Mouse (Mus musculus) forebrain, embryonic 10.5 days (tissue): ENCODE measurements around the gene Tmc6. TPM values are rescaled to one million over a fixed set of nuclear protein-coding genes. Genes with fewer than 3 reads are reported as not detected.
"Not testable (repeated sequence)": the region's sequence is repeated elsewhere in the genome, so short reads cannot be mapped to it uniquely, and the experiment has no call there.

ENCODE experiments used
- DNase-seq: peaks from one replicate; pipeline ENCODE4 v3.0.0-alpha.2; 2017; ENCODE audit warnings: low spot score; ENCODE audit errors: extremely low spot score
- H3K27ac ChIP-seq: fragments of 300-500 bp; sonication (generic); 2 replicates; pipeline ENCODE4 v1.5.1; 2016; ENCODE audit warnings: mild to moderate bottlenecking
- H3K27me3 ChIP-seq: fragments of 300-500 bp; sonication (generic); 2 replicates; pipeline ENCODE4 v1.6.1; 2016; ENCODE audit warnings: mild to moderate bottlenecking; ENCODE audit not compliant: poor library complexity, severe bottlenecking
- H3K36me3 ChIP-seq: fragments of 300-500 bp; sonication (generic); replicated peaks from 2 replicates; pipeline ENCODE4 v1.6.1; 2016; ENCODE audit warnings: mild to moderate bottlenecking, moderate library complexity
- H3K4me1 ChIP-seq: fragments of 300-500 bp; sonication (generic); 2 replicates; pipeline ENCODE4 v1.6.1; 2016
- H3K4me3 ChIP-seq: fragments of 300-500 bp; sonication (generic); 2 replicates; pipeline ENCODE4 v1.5.1; 2016; ENCODE audit warnings: mild to moderate bottlenecking, moderate library complexity
- H3K9me3 ChIP-seq: fragments of 300-500 bp; sonication (generic); 2 replicates; pipeline ENCODE4 v1.6.1; 2016; ENCODE audit warnings: mild to moderate bottlenecking, moderate library complexity
- WGBS: fragments of 180-500 bp; shearing (Covaris S2); methylation state at CpG from one replicate; pipeline ENCODE4 v1.1.7; 2016; 5-methylcytosine and 5-hydroxymethylcytosine counted together
- polyA plus RNA-seq: library from polyadenylated mRNA; unstranded; fragments of >200 nt; fragmentation: Nextera tagmentation; extraction: Ambion mirVana; gene quantifications from 2 replicates; pipeline ENCODE4 v1.2.1, GENCODE M21; 2016

The Tmc6 gene
- polyA plus RNA-seq, 1 experiment from 2014 or later, result 12.2 TPM

DNA sequence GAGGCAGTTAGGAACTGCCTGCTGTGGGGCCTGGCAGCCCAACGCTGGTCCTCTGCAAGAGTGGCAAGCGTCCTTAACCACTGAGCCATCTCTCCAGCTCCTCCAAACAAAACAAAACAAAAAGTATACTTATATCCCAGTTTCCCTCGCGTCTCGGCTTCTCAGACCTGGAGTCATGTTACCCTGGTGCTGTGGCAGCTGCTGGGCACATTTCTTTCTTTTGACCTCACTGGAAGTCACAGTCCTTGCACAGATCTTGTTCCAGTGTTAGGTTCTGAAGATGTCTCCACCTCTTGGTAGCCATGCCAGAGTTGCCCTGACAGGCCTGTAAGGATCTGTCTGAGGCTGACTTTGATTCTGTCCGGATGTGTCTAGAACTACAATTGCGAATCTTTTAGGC, 19.7 kb upstream of the Tmc6 start:
- Histone ChIP-seq H3K27ac (no peak overlapping the region), H3K27me3 (peaks cover 10% of the 10 kb centered on the region; the same call in 1 of the 2 replicates), H3K36me3 (no peaks in the 10 kb centered on the region), H3K9me3 (no peaks in the 10 kb centered on the region), H3K4me1 (peaks cover 24% of the 10 kb centered on the region), H3K4me3 (no peak overlapping the region)
- WGBS, result 82% methylated on average over 7 of the region's 7 CpGs
- no peak for DNase-seq

- DNase-seq, result no peak
- Histone ChIP-seq H3K9me3 (no peaks in the 10 kb centered on the region), H3K27me3 (peaks cover 6% of the 10 kb centered on the region; the same call in 1 of the 2 replicates), H3K27ac (no peak overlapping the region), H3K4me1 (peaks cover 20% of the 10 kb centered on the region), H3K4me3 (no peak overlapping the region), H3K36me3 (no peaks in the 10 kb centered on the region)
- WGBS, result 90% methylated on average over 7 of the region's 7 CpGs
Observed at GRCm38 (mm10) chr11:117800038-117800437, 18.0 kb upstream of the Tmc6 start.

- H3K36me3 ChIP-seq, result no peaks in the 10 kb centered on the region
- H3K27ac ChIP-seq, result no peak overlapping the region
- peak overlapping the region; percentile 27; the same call in 1 of the 2 replicates for H3K4me3 ChIP-seq
- H3K27me3 ChIP-seq, result peaks cover 7% of the 10 kb centered on the region
- H3K4me1 ChIP-seq, result peaks cover 21% of the 10 kb centered on the region
- WGBS, result 72% methylated on average over 5 of the region's 5 CpGs
- DNase-seq, result no peak
- no peaks in the 10 kb centered on the region for H3K9me3 ChIP-seq
Observed at GRCm38 (mm10) chr11:117799174-117799573, 17.2 kb upstream of the Tmc6 start.

DNA sequence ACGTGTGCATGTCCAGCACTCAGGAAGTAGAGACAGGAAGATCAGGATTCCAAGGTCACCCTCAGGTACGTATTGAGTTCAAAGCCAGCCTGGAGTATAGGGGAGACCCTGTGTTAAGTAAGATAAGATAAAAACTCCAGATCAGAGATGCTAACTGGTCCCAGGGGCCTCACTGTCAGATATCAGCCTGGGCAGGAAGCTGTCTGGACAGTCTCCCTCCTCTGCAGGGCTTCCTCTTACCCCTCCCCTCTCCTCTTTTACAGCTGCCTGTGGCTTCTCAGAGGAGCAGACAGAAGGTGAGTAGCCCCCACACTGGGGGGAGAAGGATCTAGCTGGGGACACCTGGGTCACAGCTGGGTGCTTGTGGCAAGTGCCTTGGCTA, 16.2 kb upstream of the Tmc6 start:
- Histone ChIP-seq H3K27me3 (peaks cover 15% of the 10 kb centered on the region), H3K4me1 (peaks cover 22% of the 10 kb centered on the region), H3K4me3 (peak overlapping the region; percentile 27), H3K9me3 (no peaks in the 10 kb centered on the region), H3K36me3 (no peaks in the 10 kb centered on the region), H3K27ac (peak overlapping the region; percentile 67)
- 59% methylated on average over 2 of the region's 2 CpGs for WGBS
- no peak for DNase-seq

DNA sequence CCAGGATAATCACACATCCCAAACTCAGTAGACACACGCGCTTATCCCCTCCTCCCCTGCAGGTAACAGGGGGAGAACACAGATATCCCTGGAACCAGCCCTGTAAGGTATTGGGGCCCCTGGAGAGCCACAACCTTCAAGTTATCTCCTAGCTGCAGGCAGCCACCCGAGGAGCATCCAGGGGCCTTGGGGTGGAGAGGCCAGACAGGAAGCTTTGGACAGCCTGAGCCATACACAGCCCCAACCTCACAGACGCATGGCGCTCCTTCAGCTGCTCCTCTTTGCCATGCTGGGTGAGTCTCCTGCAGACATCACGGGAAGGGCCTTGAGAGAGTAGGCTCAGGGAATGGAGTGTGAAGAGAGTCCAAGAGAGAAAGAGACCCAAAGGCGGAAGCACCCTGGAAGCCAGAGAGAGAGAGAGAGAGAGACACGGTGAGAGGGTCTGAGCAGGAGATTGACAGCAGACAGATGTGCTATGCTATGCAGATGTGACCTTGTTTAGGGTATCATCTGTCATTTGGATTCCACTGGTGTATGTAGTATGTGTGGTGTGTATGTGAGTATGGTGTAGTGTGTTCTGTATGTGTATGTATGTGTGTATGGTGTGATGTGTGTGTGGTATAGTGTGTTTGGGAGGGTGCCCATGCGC, 15.6 kb upstream of the Tmc6 start, which contains the start of gene 6030468B19Rik:
TSS of gene 6030468B19Rik (plus strand) at position 150 of the 649 bp plus-strand sequence.
- no peaks in the 10 kb centered on the region for H3K9me3 ChIP-seq
- H3K36me3 ChIP-seq, result no peaks in the 10 kb centered on the region
- no peak for DNase-seq
- H3K27ac ChIP-seq, result peak within 1 kb of the TSS; percentile 67
- peak within 1 kb of the TSS; percentile 27 for H3K4me3 ChIP-seq
- H3K4me1 ChIP-seq, result peaks cover 21% of the 10 kb centered on the region
- 67% methylated on average over 9 of the region's 9 CpGs for WGBS
- H3K27me3 ChIP-seq, result peaks cover 19% of the 10 kb centered on the region

GRCm38 (mm10) chr11:117796954-117797353, 15.0 kb upstream of the Tmc6 start:
- WGBS, result 54% methylated on average over 5 of the region's 5 CpGs
- H3K9me3 ChIP-seq, result no peaks in the 10 kb centered on the region
- DNase-seq, result no peak
- H3K27me3 ChIP-seq, result peaks cover 26% of the 10 kb centered on the region
- H3K27ac ChIP-seq, result no peak overlapping the region
- H3K4me3 ChIP-seq, result no peak overlapping the region
- H3K4me1 ChIP-seq, result peaks cover 28% of the 10 kb centered on the region
- no peaks in the 10 kb centered on the region for H3K36me3 ChIP-seq

DNA sequence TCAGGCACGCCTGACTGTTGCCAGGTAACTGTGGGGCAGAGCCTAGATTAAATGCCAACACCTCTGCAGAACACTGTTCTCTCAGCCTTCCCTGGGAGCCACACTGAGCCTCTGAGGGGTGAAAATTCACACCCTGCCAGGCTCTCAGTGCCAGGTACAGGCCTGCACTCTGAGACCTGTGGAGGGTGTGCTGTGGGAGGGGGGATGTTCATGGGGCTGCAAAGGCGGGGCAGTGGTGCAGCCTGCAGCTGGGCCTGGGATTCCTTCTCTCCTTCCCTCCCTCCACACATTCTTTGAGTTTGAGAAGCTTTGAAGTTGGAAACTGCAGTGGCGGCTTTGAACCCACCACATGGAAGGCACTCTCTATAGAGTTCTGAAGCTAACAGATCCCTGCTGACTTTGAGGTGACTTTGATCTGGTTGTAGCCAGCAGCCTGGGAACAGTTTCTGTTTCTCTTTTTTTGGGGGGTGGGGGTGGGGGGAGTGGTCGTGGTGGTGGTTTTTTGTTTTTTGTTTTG, 12.1 kb upstream of the Tmc6 start:
- Histone ChIP-seq H3K27ac (no peak overlapping the region), H3K27me3 (peaks cover 50% of the 10 kb centered on the region), H3K4me3 (no peak overlapping the region), H3K36me3 (no peaks in the 10 kb centered on the region), H3K4me1 (peaks cover 45% of the 10 kb centered on the region), H3K9me3 (no peaks in the 10 kb centered on the region)
- WGBS, result 67% methylated on average over 4 of the region's 4 CpGs
- DNase-seq, result no peak

DNA sequence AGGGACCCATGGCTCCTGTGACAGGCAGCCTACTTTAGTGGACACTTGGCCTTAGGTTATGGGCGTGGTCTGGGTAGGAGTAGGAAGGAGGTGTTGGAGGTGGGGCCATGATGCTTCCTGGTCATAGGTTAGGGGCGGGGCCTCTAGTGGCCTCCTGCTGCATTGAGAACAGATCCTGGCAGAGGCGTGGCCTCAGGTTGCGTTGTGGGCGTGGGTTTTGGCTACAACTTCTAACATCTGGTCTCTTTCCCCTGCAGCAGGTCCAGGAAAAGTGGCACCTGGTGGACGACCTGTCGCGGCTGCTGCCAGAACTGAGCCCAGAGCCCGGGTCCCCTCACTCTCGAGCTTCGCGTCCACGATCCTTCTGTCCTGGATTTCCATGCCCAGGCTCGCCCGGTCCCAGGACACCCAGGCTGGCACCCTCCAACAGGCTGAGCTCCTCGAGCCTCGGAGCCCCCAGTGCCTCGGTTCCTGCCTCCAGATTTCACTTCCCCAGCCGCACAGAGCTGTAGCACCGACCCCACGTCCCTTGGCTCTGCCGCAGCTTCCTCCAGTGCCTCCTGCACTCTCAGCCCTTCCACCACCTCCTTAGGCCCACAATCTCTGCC, 10.4 kb upstream of the Tmc6 start:
- Histone ChIP-seq H3K4me1 (peaks cover 36% of the 10 kb centered on the region), H3K27ac (0 out of 2 replicates have a peak overlapping the region, but pooled peaks have one; percentile 36), H3K36me3 (no peaks in the 10 kb centered on the region), H3K9me3 (no peaks in the 10 kb centered on the region), H3K27me3 (peaks cover 43% of the 10 kb centered on the region), H3K4me3 (peak overlapping the region; percentile 30)
- DNase-seq, result no peak
- 5% methylated on average over 22 of the region's 22 CpGs for WGBS

- WGBS, result 87% methylated on average over 9 of the region's 9 CpGs
- H3K9me3 ChIP-seq, result no peaks in the 10 kb centered on the region
- no peaks in the 10 kb centered on the region for H3K36me3 ChIP-seq
- H3K27ac ChIP-seq, result 0 out of 2 replicates have a peak overlapping the region, but pooled peaks have one; percentile 27
- no peak overlapping the region for H3K4me3 ChIP-seq
- DNase-seq, result no peak
- peaks cover 43% of the 10 kb centered on the region for H3K27me3 ChIP-seq
- peaks cover 32% of the 10 kb centered on the region for H3K4me1 ChIP-seq
Observed at GRCm38 (mm10) chr11:117791441-117791761, 9.4 kb upstream of the Tmc6 start.

- H3K4me1 ChIP-seq, result peaks cover 35% of the 10 kb centered on the region
- peak overlapping the region; percentile 36 for H3K4me3 ChIP-seq
- H3K27ac ChIP-seq, result peak overlapping the region; percentile 27; the same call in 1 of the 2 replicates
- WGBS, result 31% methylated on average over 23 of the region's 23 CpGs
- H3K9me3 ChIP-seq, result no peaks in the 10 kb centered on the region
- peaks cover 45% of the 10 kb centered on the region for H3K27me3 ChIP-seq
- DNase-seq, result no peak
- H3K36me3 ChIP-seq, result no peaks in the 10 kb centered on the region
Observed at GRCm38 (mm10) chr11:117790703-117791440, 8.9 kb upstream of the Tmc6 start.

GRCm38 (mm10) chr11:117790286-117790685, 8.3 kb upstream of the Tmc6 start:
- H3K4me3 ChIP-seq, result peak overlapping the region; percentile 36
- DNase-seq, result peak; percentile 73
- WGBS, result 7% methylated on average over 14 of the region's 14 CpGs

DNA sequence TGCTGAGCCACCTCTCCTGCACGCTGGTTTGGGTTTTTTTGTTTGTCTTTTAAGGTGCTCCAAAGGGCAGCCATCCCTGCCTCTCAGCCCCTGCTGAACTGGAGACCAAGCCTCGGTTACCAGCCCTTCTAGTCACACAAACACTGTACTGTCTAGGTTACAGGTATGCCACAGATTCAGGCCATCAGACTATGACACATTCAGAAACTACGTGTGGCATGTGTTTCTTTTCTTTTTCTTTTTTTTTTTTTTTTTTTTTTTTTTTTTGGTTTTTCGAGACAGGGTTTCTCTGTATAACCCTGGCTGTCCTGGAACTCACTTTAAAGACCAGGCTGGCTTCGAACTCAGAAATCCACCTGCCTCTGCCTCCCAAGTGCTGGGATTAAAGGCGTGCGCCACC, 6.5 kb upstream of the Tmc6 start:
- not testable (repeated sequence) for H3K9me3 ChIP-seq, H3K27ac ChIP-seq, H3K36me3 ChIP-seq, H3K4me3 ChIP-seq, DNase-seq
- H3K4me1 ChIP-seq, result peaks cover 36% of the 10 kb centered on the region
- H3K27me3 ChIP-seq, result peaks cover 63% of the 10 kb centered on the region
- 89% methylated on average over 7 of the region's 7 CpGs for WGBS

More at GRCm38 (mm10) chr11:117790286-117790685, 8.3 kb upstream of the Tmc6 start:
- Histone ChIP-seq H3K4me1 (peaks cover 35% of the 10 kb centered on the region), H3K9me3 (no peaks in the 10 kb centered on the region), H3K27ac (peak overlapping the region; percentile 27; the same call in 1 of the 2 replicates), H3K27me3 (peaks cover 50% of the 10 kb centered on the region), H3K36me3 (no peaks in the 10 kb centered on the region)
